Mouse (Mus musculus): Measurements from ENCODE around the gene BC024978.

GRCm38 (mm10) chr7:27228865-27229264 is 33.3 kb downstream of the BC024978 start:
- TF ChIP-seq CTCF (IDR thresholded peaks at IDR 0.05; ENCODE audit: insufficient read depth, low read length) (no peak), POLR2A (IDR thresholded peaks at IDR 0.05; ENCODE audit: borderline replicate concordance, extremely low read depth, low read depth, low read length) (no peak)
